Mouse (Mus musculus) T-helper 2 cell (primary cell): ENCODE measurements around the gene Pde4b.

ENCODE experiments used
- in situ Hi-C: fragments of 300-600 bp; cut with MboI, MseI; formaldehyde crosslinking; loops from one replicate; pipeline ENCODE4 v1.15.1; 2025; ENCODE audit warnings: high pct_unique_total_duplicates

Gene Pde4b

GRCm38 (mm10) chr4:102569950-102570765 is 482.8 kb downstream of the Pde4b start:
- in situ Hi-C loops, result loop anchor here (5.0 kb wide), 3 partner anchors 42 to 82 kb away; no protein-coding TSS in a partner anchor

GRCm38 (mm10) chr4:102570766-102571411 is 483.5 kb downstream of the Pde4b start:
- in situ Hi-C loops, result no loop called here

GRCm38 (mm10) chr4:102572031-102572430 is 484.7 kb downstream of the Pde4b start:
- in situ Hi-C loops, result no loop called here

GRCm38 (mm10) chr4:102572591-102572990 is 485.2 kb downstream of the Pde4b start:
- in situ Hi-C loops, result no loop called here

- in situ Hi-C loops, result no loop called here
Measured at GRCm38 (mm10) chr4:102573361-102573781, 486.0 kb downstream of the Pde4b start.

GRCm38 (mm10) chr4:102574226-102574625 is 486.9 kb downstream of the Pde4b start:
- in situ Hi-C loops, result no loop called here

GRCm38 (mm10) chr4:102574666-102575254 is 487.4 kb downstream of the Pde4b start:
- in situ Hi-C loops, result no loop called here

GRCm38 (mm10) chr4:102576109-102576508 is 488.8 kb downstream of the Pde4b start:
- in situ Hi-C loops, result no loop called here

- in situ Hi-C loops, result no loop called here
Measured at GRCm38 (mm10) chr4:102577636-102578035, 490.3 kb downstream of the Pde4b start.

- in situ Hi-C loops, result no loop called here
Measured at GRCm38 (mm10) chr4:102579051-102579450, 491.7 kb downstream of the Pde4b start.

- in situ Hi-C loops, result no loop called here
Measured at GRCm38 (mm10) chr4:102579746-102580145, 492.4 kb downstream of the Pde4b start.

- in situ Hi-C loops, result no loop called here
Measured at GRCm38 (mm10) chr4:102582165-102582749, 494.9 kb downstream of the Pde4b start.

- in situ Hi-C loops, result no loop called here
Measured at GRCm38 (mm10) chr4:102582963-102583362, 495.6 kb downstream of the Pde4b start.

- in situ Hi-C loops, result no loop called here
Measured at GRCm38 (mm10) chr4:102583469-102583868, 496.1 kb downstream of the Pde4b start.

GRCm38 (mm10) chr4:102584601-102585265 is 497.4 kb downstream of the Pde4b start:
- in situ Hi-C loops, result no loop called here

- in situ Hi-C loops, result no loop called here
Measured at GRCm38 (mm10) chr4:102585541-102585940, 498.2 kb downstream of the Pde4b start.

- in situ Hi-C loops, result no loop called here
Measured at GRCm38 (mm10) chr4:102586787-102587186, 499.4 kb downstream of the Pde4b start.

GRCm38 (mm10) chr4:102588668-102589455 is 501.5 kb downstream of the Pde4b start:
- in situ Hi-C loops, result no loop called here

- in situ Hi-C loops, result no loop called here
Measured at GRCm38 (mm10) chr4:102589537-102590031, 502.2 kb downstream of the Pde4b start.

- in situ Hi-C loops, result no loop called here
Measured at GRCm38 (mm10) chr4:102591798-102592197, 504.5 kb downstream of the Pde4b start.

GRCm38 (mm10) chr4:102592541-102592940 is 505.2 kb downstream of the Pde4b start:
- in situ Hi-C loops, result no loop called here
